Mouse (Mus musculus): ENCODE data around the gene Zfp1.

Gene Zfp1

GRCm38 (mm10) chr8:111713291-111713690 lies 70.1 kb downstream of the Zfp1 start:
- in situ Hi-C loops (cut with MboI, MseI) = no loop called here

GRCm38 (mm10) chr8:111713817-111714216 lies 70.6 kb downstream of the Zfp1 start:
- in situ Hi-C loops (cut with MboI, MseI) = no loop called here

GRCm38 (mm10) chr8:111714295-111714694 lies 71.1 kb downstream of the Zfp1 start:
- in situ Hi-C loops (cut with MboI, MseI) = no loop called here

GRCm38 (mm10) chr8:111715514-111715913 lies 72.3 kb downstream of the Zfp1 start:
- in situ Hi-C loops (cut with MboI, MseI) = no loop called here

- in situ Hi-C loops (cut with MboI, MseI) = no loop called here
These were observed 73.6 kb downstream of the Zfp1 start for GRCm38 (mm10) chr8:111716603-111717487.

- in situ Hi-C loops (cut with MboI, MseI) = no loop called here
These were observed 74.2 kb downstream of the Zfp1 start for GRCm38 (mm10) chr8:111717488-111717792.

- in situ Hi-C loops (cut with MboI, MseI) = no loop called here
These were observed 74.7 kb downstream of the Zfp1 start for GRCm38 (mm10) chr8:111717866-111718265.

GRCm38 (mm10) chr8:111718937-111719336 lies 75.7 kb downstream of the Zfp1 start:
- in situ Hi-C loops (cut with MboI, MseI) = no loop called here

GRCm38 (mm10) chr8:111720115-111720544 lies 76.9 kb downstream of the Zfp1 start:
- in situ Hi-C loops (cut with MboI, MseI) = no loop called here
